Mouse (Mus musculus) stomach, embryonic 14.5 days (tissue): ENCODE data around the gene Sae1. TPM values are rescaled to one million over a fixed set of nuclear protein-coding genes. Genes with fewer than 3 reads are reported as not detected.

ENCODE experiments used
- ATAC-seq: fragments of 200-750 bp; cut with Nextera tagmentation; 2 replicates; pipeline ENCODE4 v1.8.0; 2017; ENCODE audit warnings: low read depth, moderate TSS enrichment; ENCODE audit not compliant: insufficient number of reproducible peaks, insufficient read depth, low FRiP score
- H3K27ac ChIP-seq: fragments of 300-500 bp; sonication (generic); 2 replicates; pipeline ENCODE4 v1.5.1; 2014; ENCODE audit warnings: mild to moderate bottlenecking, low read length, moderate library complexity, mixed read lengths
- H3K27me3 ChIP-seq: fragments of 300-500 bp; sonication (generic); 2 replicates; pipeline ENCODE4 v1.6.1; 2014; ENCODE audit warnings: low read length, control low read depth, mixed read lengths; ENCODE audit not compliant: control insufficient read depth, insufficient read depth
- H3K36me3 ChIP-seq: fragments of 300-500 bp; sonication (generic); 2 replicates; pipeline ENCODE4 v1.6.1; 2014; ENCODE audit warnings: mild to moderate bottlenecking, control low read depth, low read length, moderate library complexity, mixed read lengths; ENCODE audit not compliant: control insufficient read depth, insufficient read depth
- H3K4me1 ChIP-seq: fragments of 300-500 bp; sonication (generic); 2 replicates; pipeline ENCODE4 v1.6.1; 2014; ENCODE audit warnings: low read length, control low read depth, mixed read lengths; ENCODE audit not compliant: control insufficient read depth, insufficient read depth
- H3K4me2 ChIP-seq: fragments of 300-500 bp; sonication (generic); replicated peaks from 2 replicates; pipeline ENCODE4 v1.6.1; 2014; ENCODE audit warnings: low read depth, low read length, control low read depth
- H3K4me3 ChIP-seq: fragments of 300-500 bp; sonication (generic); 2 replicates; pipeline ENCODE4 v1.5.1; 2014; ENCODE audit warnings: low read depth, low read length, control low read depth
- H3K9ac ChIP-seq: fragments of 300-500 bp; sonication (generic); replicated peaks from 2 replicates; pipeline ENCODE4 v1.6.1; 2014; ENCODE audit warnings: low read depth, mild to moderate bottlenecking, control low read depth, low read length, moderate library complexity, mixed read lengths
- H3K9me3 ChIP-seq: fragments of 300-500 bp; sonication (generic); 2 replicates; pipeline ENCODE4 v1.6.1; 2016; ENCODE audit warnings: low read depth, low read length, control low read depth; ENCODE audit not compliant: control insufficient read depth
- WGBS: fragments of 180-500 bp; shearing (Covaris S2); extraction: QIAGEN DNeasy Blood & Tissue Kit; methylation state at CpG from one replicate; pipeline ENCODE4 v1.1.7; 2014; 5-methylcytosine and 5-hydroxymethylcytosine counted together
- polyA plus RNA-seq: library from polyadenylated mRNA; unstranded; fragments of >200 nt; fragmentation: Nextera tagmentation; extraction: Ambion mirVana; gene quantifications from 2 replicates; pipeline ENCODE4 v1.2.1, GENCODE M21; 2014

Sae1 gene
- polyA plus RNA-seq, 1 experiment from 2014 or later: 266 TPM

GRCm38 (mm10) chr7:16420493-16421118, 33.0 kb upstream of the Sae1 start:
- no peak overlapping the region for H3K4me3 ChIP-seq
- H3K27me3 ChIP-seq: no peaks in the 10 kb centered on the region
- H3K4me2 ChIP-seq: no peak overlapping the region
- H3K36me3 ChIP-seq: peaks cover 89% of the 10 kb centered on the region
- H3K9me3 ChIP-seq: no peaks in the 10 kb centered on the region
- no peaks in the 10 kb centered on the region for H3K4me1 ChIP-seq
- no peak overlapping the region for H3K9ac ChIP-seq
- 83% methylated on average over 8 of the region's 8 CpGs for WGBS
- ATAC-seq: peak; percentile 79
- H3K27ac ChIP-seq: peak overlapping the region; percentile 44; the same call in 1 of the 2 replicates

GRCm38 (mm10) chr7:16418713-16419112, 31.1 kb upstream of the Sae1 start:
- Histone ChIP-seq H3K4me2 (no peak overlapping the region), H3K4me3 (no peak overlapping the region), H3K4me1 (peaks cover 4% of the 10 kb centered on the region; the same call in 1 of the 2 replicates), H3K9me3 (no peaks in the 10 kb centered on the region), H3K27ac (no peak overlapping the region), H3K36me3 (peaks cover 70% of the 10 kb centered on the region), H3K27me3 (no peaks in the 10 kb centered on the region), H3K9ac (no peak overlapping the region)
- 83% methylated on average over 5 of the region's 5 CpGs for WGBS
- ATAC-seq: no peak

- H3K27me3 ChIP-seq: no peaks in the 10 kb centered on the region
- H3K4me1 ChIP-seq: peaks cover 8% of the 10 kb centered on the region
- no peak overlapping the region for H3K27ac ChIP-seq
- peaks cover 59% of the 10 kb centered on the region for H3K36me3 ChIP-seq
- ATAC-seq: no peak
- H3K9me3 ChIP-seq: no peaks in the 10 kb centered on the region
- no peak overlapping the region for H3K4me3 ChIP-seq
- 88% methylated on average over 10 of the region's 10 CpGs for WGBS
- H3K9ac ChIP-seq: no peak overlapping the region
- H3K4me2 ChIP-seq: no peak overlapping the region
Observed at GRCm38 (mm10) chr7:16417141-16417771, 29.6 kb upstream of the Sae1 start.

- Histone ChIP-seq H3K4me3 (no peak overlapping the region), H3K27ac (no peak overlapping the region), H3K27me3 (no peaks in the 10 kb centered on the region), H3K4me2 (no peak overlapping the region), H3K9ac (no peak overlapping the region), H3K36me3 (peaks cover 41% of the 10 kb centered on the region), H3K4me1 (peaks cover 13% of the 10 kb centered on the region), H3K9me3 (no peaks in the 10 kb centered on the region)
- peak; percentile 60 for ATAC-seq
- 69% methylated on average over 3 of the region's 3 CpGs for WGBS
Observed at GRCm38 (mm10) chr7:16415426-16415825, 27.8 kb upstream of the Sae1 start.

- no peak overlapping the region for H3K9ac ChIP-seq
- H3K4me3 ChIP-seq: no peak overlapping the region
- no peak overlapping the region for H3K4me2 ChIP-seq
- peaks cover 17% of the 10 kb centered on the region for H3K36me3 ChIP-seq
- H3K4me1 ChIP-seq: peaks cover 13% of the 10 kb centered on the region
- ATAC-seq: no peak
- WGBS: 46% methylated on average over 2 of the region's 2 CpGs
- no peaks in the 10 kb centered on the region for H3K9me3 ChIP-seq
- no peak overlapping the region for H3K27ac ChIP-seq
- no peaks in the 10 kb centered on the region for H3K27me3 ChIP-seq
Observed at GRCm38 (mm10) chr7:16412930-16413329, 25.3 kb upstream of the Sae1 start.

GRCm38 (mm10) chr7:16412220-16412896, 24.8 kb upstream of the Sae1 start:
- Histone ChIP-seq H3K9me3 (no peaks in the 10 kb centered on the region), H3K4me1 (peaks cover 13% of the 10 kb centered on the region), H3K4me2 (no peak overlapping the region), H3K4me3 (no peak overlapping the region), H3K27ac (no peak overlapping the region; the same call in 1 of the 2 replicates), H3K27me3 (no peaks in the 10 kb centered on the region), H3K9ac (no peak overlapping the region), H3K36me3 (peaks cover 11% of the 10 kb centered on the region)
- ATAC-seq: no peak
- 85% methylated on average over 8 of the region's 8 CpGs for WGBS

GRCm38 (mm10) chr7:16411100-16411499, 23.5 kb upstream of the Sae1 start:
- no peaks in the 10 kb centered on the region for H3K27me3 ChIP-seq
- H3K4me1 ChIP-seq: peaks cover 16% of the 10 kb centered on the region
- ATAC-seq: no peak
- no peak overlapping the region for H3K4me3 ChIP-seq
- H3K36me3 ChIP-seq: no peaks in the 10 kb centered on the region; the same call in 1 of the 2 replicates
- no peak overlapping the region for H3K27ac ChIP-seq
- H3K4me2 ChIP-seq: no peak overlapping the region
- no peaks in the 10 kb centered on the region for H3K9me3 ChIP-seq
- no peak overlapping the region for H3K9ac ChIP-seq
- WGBS: 88% methylated on average over 5 of the region's 5 CpGs

- Histone ChIP-seq H3K4me2 (no peak overlapping the region), H3K36me3 (no peaks in the 10 kb centered on the region), H3K9ac (no peak overlapping the region), H3K9me3 (no peaks in the 10 kb centered on the region), H3K4me3 (no peak overlapping the region), H3K27ac (no peak overlapping the region), H3K4me1 (peaks cover 30% of the 10 kb centered on the region), H3K27me3 (no peaks in the 10 kb centered on the region)
- no peak for ATAC-seq
- 86% methylated on average over 3 of the region's 3 CpGs for WGBS
Observed at GRCm38 (mm10) chr7:16406978-16407377, 19.4 kb upstream of the Sae1 start.
